Mouse (Mus musculus): Measurements from ENCODE around the gene Dbp. TPM values are rescaled to one million over a fixed set of nuclear protein-coding genes. Genes with fewer than 3 reads are reported as not detected.

Dbp gene
- 1 to 10 TPM; 7.5 to 9.2 TPM for total RNA-seq (2023)

DNA sequence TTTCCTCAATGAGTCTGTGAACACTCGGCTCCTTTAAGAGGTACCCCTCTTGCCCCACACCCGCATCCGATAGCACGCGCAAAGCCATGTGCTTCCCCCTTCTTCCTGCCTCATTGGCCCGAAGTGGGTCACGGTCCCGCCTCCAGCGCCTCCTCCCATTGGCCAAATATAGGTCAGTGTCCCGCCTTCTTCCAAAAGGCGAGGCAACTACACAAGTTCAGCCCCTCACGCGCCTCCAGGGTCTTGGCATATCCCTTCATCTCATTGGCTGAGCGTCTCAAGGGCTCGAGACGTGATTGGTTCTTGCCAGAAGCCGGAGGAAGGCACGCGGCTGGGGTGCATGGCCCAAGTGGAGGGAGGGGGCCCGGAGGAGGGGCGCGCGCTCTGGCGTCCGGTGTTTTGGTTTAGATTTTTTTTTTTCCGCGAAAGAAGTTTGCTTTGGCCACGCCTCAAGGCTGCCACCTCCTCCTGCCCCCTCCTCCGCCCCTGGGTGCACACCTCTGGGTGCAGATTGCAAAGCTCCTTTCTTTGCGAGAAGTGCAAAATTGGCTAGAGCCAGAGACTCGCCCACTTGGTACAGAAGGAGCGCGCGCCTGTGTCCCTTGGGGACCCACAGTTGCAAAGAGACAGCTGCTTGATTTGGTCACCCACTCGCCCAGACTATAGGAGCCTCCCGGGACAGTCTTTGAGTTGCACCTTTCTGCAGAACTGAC lies at the start of gene Dbp:
TSS of gene Dbp (plus strand) at position 359 of the 713 bp plus-strand sequence.

GRCm38 (mm10) chr7:45666161-45666560 lies 38.7 kb upstream of the Dbp start, which contains the start of gene Fut2:
Gene Fut2, minus strand, starts transcription at chr7:45666394.

DNA sequence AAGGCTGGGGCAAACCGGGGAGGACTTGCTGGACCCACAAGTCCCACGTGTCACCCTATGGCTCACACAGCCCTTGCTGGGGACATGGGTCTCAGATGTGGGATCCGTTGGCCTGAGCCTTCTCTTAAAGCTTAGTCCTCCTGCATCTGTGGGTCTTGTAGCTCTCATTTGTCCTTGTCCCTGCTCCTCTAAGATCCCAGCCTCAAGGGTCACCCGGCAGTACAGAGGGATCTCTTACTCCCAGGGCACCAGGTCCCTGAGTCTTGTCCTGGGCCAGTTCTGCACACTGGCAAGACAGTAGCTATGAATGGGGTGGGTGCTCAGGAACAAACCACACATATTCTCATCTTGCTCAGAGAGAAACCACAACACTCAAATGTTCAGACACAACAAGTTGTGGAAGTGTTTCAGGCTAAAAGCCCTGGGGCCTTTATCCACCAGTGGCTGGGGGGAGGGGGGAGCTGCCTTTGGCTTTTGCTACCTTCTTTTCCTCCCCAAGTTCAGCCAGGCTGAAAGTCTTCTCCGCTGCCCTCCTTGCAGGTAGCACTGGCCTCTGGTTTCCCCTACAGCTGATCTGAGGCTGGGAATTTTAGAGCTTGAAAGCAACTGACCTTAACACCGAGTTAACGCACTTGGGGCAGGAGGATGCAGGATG lies 21.4 kb upstream of the Dbp start, which contains the start of gene Ntn5:
TSS of gene Ntn5 (plus strand) at position 627 of the 655 bp plus-strand sequence.

DNA sequence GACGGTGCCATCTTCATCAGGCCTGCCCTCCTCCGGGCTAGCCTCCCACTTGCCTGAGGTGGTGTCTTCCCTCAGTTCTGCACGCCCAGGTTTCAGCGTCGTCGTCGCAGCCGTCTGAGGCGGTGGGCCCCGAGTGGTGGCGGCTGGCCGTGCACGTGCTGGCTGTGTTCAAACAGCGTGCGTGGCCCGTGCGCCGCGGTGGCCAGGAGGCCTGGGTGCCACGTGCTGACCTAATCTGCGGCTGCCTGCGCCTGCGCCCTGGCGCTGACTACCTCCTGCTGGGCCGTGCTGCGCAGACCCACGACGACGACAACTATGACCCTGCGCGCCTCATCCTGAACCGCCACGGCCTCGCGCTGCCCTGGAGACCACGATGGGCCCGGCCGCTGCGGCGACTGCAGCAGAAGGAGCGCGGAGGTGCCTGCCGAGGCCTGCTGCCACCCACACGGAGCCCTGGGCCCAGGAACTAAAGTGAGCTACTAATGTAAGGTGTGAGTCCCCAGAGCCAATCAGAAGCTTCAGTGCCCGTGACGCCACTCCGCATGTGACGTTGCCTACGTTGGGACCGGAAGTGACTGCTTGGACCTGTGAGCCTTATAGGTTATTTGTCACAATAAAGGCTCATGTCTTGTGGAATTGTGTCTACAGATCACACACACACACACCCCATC lies 10.8 kb upstream of the Dbp start, which contains the start of gene Sec1:
TSS of gene Sec1 (minus strand) at position 482 of the 671 bp plus-strand sequence.

DNA sequence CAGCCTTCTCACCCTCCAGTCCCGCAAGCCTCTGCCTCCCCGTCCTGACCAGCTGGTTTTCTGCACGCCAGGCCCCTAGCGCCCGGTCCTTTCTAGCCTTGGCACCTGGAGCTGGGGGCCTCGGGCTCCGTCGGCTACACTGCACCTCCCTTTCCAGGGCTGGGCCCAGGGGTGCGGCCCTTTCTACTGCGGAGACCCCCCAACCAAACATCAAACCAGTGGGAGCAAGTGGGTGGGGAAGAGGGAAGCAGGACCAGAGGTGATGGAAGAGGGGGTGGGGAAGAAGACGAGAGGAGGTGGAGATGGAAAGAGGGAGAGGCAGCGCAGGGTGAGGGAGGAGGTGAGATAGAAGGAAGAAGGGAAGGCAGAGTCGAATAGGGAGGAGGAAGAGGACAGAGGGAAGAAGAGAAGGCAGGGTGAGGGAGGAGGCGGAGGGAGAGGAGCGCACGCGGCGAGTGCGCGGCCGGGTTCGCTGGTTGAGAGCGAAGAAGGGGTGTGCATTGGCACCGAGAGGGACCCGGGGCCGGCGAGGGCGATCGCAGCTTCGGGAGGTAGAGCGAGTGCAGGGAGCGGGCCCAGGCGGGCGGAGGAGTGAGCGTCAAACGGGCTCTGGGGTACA lies 5.3 kb upstream of the Dbp start, which contains the start of gene Car11:
TSS of gene Car11 (plus strand) at position 321 of the 619 bp plus-strand sequence.

GRCm38 (mm10) chr7:45715090-45715708 lies 10.3 kb downstream of the Dbp start, which contains the start of gene Rpl18:
Gene Rpl18, plus strand, starts transcription at chr7:45715457.

GRCm38 (mm10) chr7:45717918-45718297 lies 13.0 kb downstream of the Dbp start, which contains the start of gene Sphk2:
Gene Sphk2, minus strand, starts transcription at chr7:45718002.

DNA sequence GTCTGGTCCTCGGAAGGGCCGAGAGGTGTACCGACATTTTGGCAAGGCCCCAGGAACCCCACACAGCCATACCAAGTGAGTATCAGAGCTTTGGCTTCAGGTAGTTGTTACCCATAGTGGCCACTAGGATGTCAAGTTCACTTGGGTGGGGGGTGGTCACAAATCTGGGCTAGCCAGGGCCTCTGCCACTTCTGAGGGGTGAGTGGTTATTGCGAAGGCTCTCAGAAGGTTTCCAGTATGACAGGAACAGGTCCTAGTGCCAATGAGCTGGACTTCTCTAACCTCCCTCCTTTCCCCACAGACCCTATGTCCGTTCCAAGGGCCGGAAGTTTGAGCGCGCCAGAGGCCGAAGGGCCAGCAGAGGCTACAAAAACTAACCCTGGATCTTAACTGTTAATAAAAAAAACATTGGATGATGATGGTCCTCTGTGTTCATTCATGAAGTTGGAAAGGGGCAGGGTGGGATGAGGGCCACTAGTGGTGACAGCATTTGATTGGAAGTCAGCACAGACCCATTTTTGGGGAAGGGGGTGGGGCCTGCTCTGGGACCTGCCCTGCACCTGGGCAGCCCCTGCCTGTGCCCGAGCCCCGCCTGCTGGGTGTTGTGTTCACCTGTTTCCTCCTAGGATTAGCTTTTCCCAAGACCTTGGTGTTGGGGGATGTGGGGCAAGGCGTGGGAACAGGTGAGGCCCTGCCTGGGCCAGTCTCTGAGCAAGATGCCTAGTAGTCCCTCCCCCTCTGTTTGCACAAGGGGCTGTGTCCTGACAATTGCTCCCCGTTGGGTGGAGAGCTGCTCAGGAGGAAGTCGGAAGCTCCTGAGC lies 15.7 kb downstream of the Dbp start, which contains the start of gene Fam83e:
TSS of gene Fam83e (plus strand) at position 800 of the 821 bp plus-strand sequence.

DNA sequence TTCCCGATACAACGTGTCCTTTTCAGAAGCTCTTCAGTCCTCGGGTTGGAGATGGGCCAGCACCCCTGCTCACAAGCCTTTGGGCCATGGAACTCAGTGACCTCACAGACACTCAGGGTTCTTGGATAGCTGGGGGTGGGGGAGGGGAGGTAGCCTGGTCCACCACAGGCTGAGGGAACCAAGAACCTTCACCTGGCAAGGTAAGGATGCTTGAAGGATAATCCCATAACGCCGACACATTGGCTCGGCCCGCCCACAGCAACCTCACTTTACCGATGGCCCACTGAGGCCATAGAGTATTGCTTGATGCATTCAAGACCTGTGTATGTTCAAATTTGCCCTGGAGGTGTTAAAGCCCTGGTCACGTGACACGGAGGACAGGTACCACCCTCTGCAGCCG lies 20.8 kb downstream of the Dbp start, which contains the start of gene Spaca4:
TSS of gene Spaca4 (minus strand) at position 101 of the 400 bp plus-strand sequence.

Other genes with a start within 250 kb of the Dbp start
- 1,000 to 10,000 TPM; 1,155 to 1,244 TPM for gene Ftl1, start 245.2 kb upstream of the Dbp start, total RNA-seq (2023)
- gene Bax, start 238.2 kb upstream of the Dbp start, total RNA-seq (2023) = 10 to 100 TPM; 42.2 to 50.4 TPM
- not detected for gene Tulp2, start 223.2 kb upstream of the Dbp start, total RNA-seq (2023)
- gene Gm45808, start 218.3 kb upstream of the Dbp start, total RNA-seq (2023) = 1 to 10 TPM in 1 of 2 experiments, under 1 TPM in 1; 0.80 to 1.9 TPM
- gene Dhdh, start 216.3 kb upstream of the Dbp start, total RNA-seq (2023) = 1 to 10 TPM; 6.0 to 7.5 TPM
- gene Nucb1, start 194.7 kb upstream of the Dbp start, total RNA-seq (2023) = 100 to 1,000 TPM; 103 to 126 TPM
- 100 to 1,000 TPM; 173 to 218 TPM for gene Ppp1r15a, start 178.8 kb upstream of the Dbp start, total RNA-seq (2023)
- gene Plekha4, start 178.8 kb upstream of the Dbp start, total RNA-seq (2023) = not detected
- not detected for gene Hsd17b14, start 150.2 kb upstream of the Dbp start, total RNA-seq (2023)
- gene Bcat2, start 134.9 kb upstream of the Dbp start, total RNA-seq (2023) = 10 to 100 TPM; 32.2 to 35.8 TPM
- not detected for gene Fgf21, start 89.6 kb upstream of the Dbp start, total RNA-seq (2023)
- 1 to 10 TPM in 1 of 2 experiments, not detected in 1; 1.2 TPM for gene Fut1, start 87.8 kb upstream of the Dbp start, total RNA-seq (2023)
- under 1 TPM in 1 of 2 experiments, not detected in 1; 0.47 TPM for gene Izumo1, start 83.3 kb upstream of the Dbp start, total RNA-seq (2023)
- 1 to 10 TPM; 2.6 to 2.7 TPM for gene Rasip1, start 77.6 kb upstream of the Dbp start, total RNA-seq (2023)
- under 1 TPM; 0.07 to 0.11 TPM for gene Mamstr, start 65.1 kb upstream of the Dbp start, total RNA-seq (2023)
- not detected for gene Fut2, start 38.7 kb upstream of the Dbp start, total RNA-seq (2023)
- gene Ntn5, start 21.1 kb upstream of the Dbp start, total RNA-seq (2023) = not detected
- under 1 TPM in 1 of 2 experiments, not detected in 1; 0.18 TPM for gene Sec1, start 10.7 kb upstream of the Dbp start, total RNA-seq (2023)
- gene Car11, start 5.2 kb upstream of the Dbp start, total RNA-seq (2023) = not detected
- 100 to 1,000 TPM; 750 to 815 TPM for gene Rpl18, start 10.4 kb downstream of the Dbp start, total RNA-seq (2023)
- 10 to 100 TPM; 52.8 to 54.1 TPM for gene Sphk2, start 12.9 kb downstream of the Dbp start, total RNA-seq (2023)
- under 1 TPM; 0.13 to 0.36 TPM for gene Fam83e, start 16.1 kb downstream of the Dbp start, total RNA-seq (2023)
- gene Spaca4, start 20.7 kb downstream of the Dbp start, total RNA-seq (2023) = not detected
- gene Lmtk3, start 78.7 kb downstream of the Dbp start, total RNA-seq (2023) = under 1 TPM in 1 of 2 experiments, not detected in 1; 0.22 TPM
- not detected for gene Sult2b1, start 79.6 kb downstream of the Dbp start, total RNA-seq (2023)
- 10 to 100 TPM; 90.5 to 95.6 TPM for gene Cyth2, start 109.5 kb downstream of the Dbp start, total RNA-seq (2023)
- gene Kcnj14, start 119.7 kb downstream of the Dbp start, total RNA-seq (2023) = under 1 TPM; 0.22 to 0.40 TPM
- gene Grwd1, start 125.9 kb downstream of the Dbp start, total RNA-seq (2023) = 1 to 10 TPM; 6.7 to 7.6 TPM
- 10 to 100 TPM; 68.9 to 69.8 TPM for gene Kdelr1, start 167.7 kb downstream of the Dbp start, total RNA-seq (2023)
- under 1 TPM; 0.13 to 0.29 TPM for gene Grin2d, start 173.3 kb downstream of the Dbp start, total RNA-seq (2023)
- gene Syngr4, start 191.6 kb downstream of the Dbp start, total RNA-seq (2023) = not detected
- 1 to 10 TPM; 4.9 to 7.9 TPM for gene Tmem143, start 191.9 kb downstream of the Dbp start, total RNA-seq (2023)
- 100 to 1,000 TPM; 378 to 437 TPM for gene Emp3, start 216.3 kb downstream of the Dbp start, total RNA-seq (2023)
- 1 to 10 TPM; 5.2 to 6.6 TPM for gene Ccdc114, start 219.0 kb downstream of the Dbp start, total RNA-seq (2023)